Mouse (Mus musculus): ENCODE results near the gene Hs6st3.

GRCm38 (mm10) chr14:119680052-119680451 is 541.9 kb downstream of the Hs6st3 start:
- TF ChIP-seq CTCF (IDR thresholded peaks at IDR 0.05; ENCODE audit: control insufficient read depth, insufficient read depth, insufficient replicate concordance, low read depth, low read length) (no peak), POLR2A (IDR thresholded peaks at IDR 0.05; ENCODE audit: control insufficient read depth, low read depth, low read length) (no peak)
